Mouse (Mus musculus): ENCODE results near the gene E130218I03Rik. TPM values are rescaled to one million over a fixed set of nuclear protein-coding genes. Genes with fewer than 3 reads are reported as not detected.

Gene E130218I03Rik
- polyA plus RNA-seq, 1 experiment: not detected

- no peak for DNase-seq (ENCODE audit: low read depth, low spot score)
- 5% methylated on average over 14 of the region's 14 CpGs for WGBS
Measured at GRCm38 (mm10) chr4:134273417-134274345, 30.2 kb downstream of the E130218I03Rik start.

GRCm38 (mm10) chr4:134284942-134285341 is 41.5 kb downstream of the E130218I03Rik start:
- 77% methylated on average over 2 of the region's 2 CpGs for WGBS
- DNase-seq (ENCODE audit: low read depth, low spot score): no peak

- under 1% methylated on average over 59 of the region's 59 CpGs for WGBS
- no peak for DNase-seq (ENCODE audit: low read depth, low spot score)
Measured at GRCm38 (mm10) chr4:134286226-134287167, 43.0 kb downstream of the E130218I03Rik start.

GRCm38 (mm10) chr4:134287168-134287564 is 43.7 kb downstream of the E130218I03Rik start:
- no peak for DNase-seq (ENCODE audit: low read depth, low spot score)
- 1% methylated on average over 58 of the region's 59 CpGs for WGBS

- DNase-seq (ENCODE audit: low read depth, low spot score): no peak
- WGBS: under 1% methylated on average over 43 of the region's 43 CpGs
Measured at GRCm38 (mm10) chr4:134287575-134288025, 44.1 kb downstream of the E130218I03Rik start, which contains the start of gene Pdik1l. Gene Pdik1l (minus strand): TSS chr4:134287895.

- 12% methylated on average over 11 of the region's 11 CpGs for WGBS
- no peak for DNase-seq (ENCODE audit: low read depth, low spot score)
Measured at GRCm38 (mm10) chr4:134288397-134289256, 45.2 kb downstream of the E130218I03Rik start.

- 14% methylated on average over 7 of the region's 7 CpGs for WGBS
- DNase-seq (ENCODE audit: low read depth, low spot score): no peak
Measured at GRCm38 (mm10) chr4:134292067-134292466, 48.6 kb downstream of the E130218I03Rik start.

- 71% methylated on average over 18 of the region's 18 CpGs for WGBS
Measured at GRCm38 (mm10) chr4:134293061-134293691, 49.7 kb downstream of the E130218I03Rik start.

GRCm38 (mm10) chr4:134293692-134294163 is 50.3 kb downstream of the E130218I03Rik start:
- 67% methylated on average over 9 of the region's 9 CpGs for WGBS
- DNase-seq (ENCODE audit: low read depth, low spot score): no peak

More at GRCm38 (mm10) chr4:134293061-134293691, 49.7 kb downstream of the E130218I03Rik start:
- DNase-seq (ENCODE audit: low read depth, low spot score): no peak

Other genes starting within 250 kb of the E130218I03Rik start
- gene Dhdds, start 242.7 kb upstream of the E130218I03Rik start, polyA plus RNA-seq (2012; rRNA removed): 30.1 and 30.5 TPM in 2 replicates
- not detected in 2 replicates for gene Lin28a, start 224.8 kb upstream of the E130218I03Rik start, polyA plus RNA-seq (2012; rRNA removed)
- gene Zfp683, start 189.8 kb upstream of the E130218I03Rik start, polyA plus RNA-seq (2012; rRNA removed): 0.24 and 0.45 TPM in 2 replicates
- gene Crybg2, start 182.8 kb upstream of the E130218I03Rik start, polyA plus RNA-seq (2012; rRNA removed): 33.6 and 47.2 TPM in 2 replicates
- 97.7 and 132 TPM in 2 replicates for gene Cd52, start 148.6 kb upstream of the E130218I03Rik start, polyA plus RNA-seq (2012; rRNA removed)
- 4.7 and 5.0 TPM in 2 replicates for gene Ubxn11, start 141.1 kb upstream of the E130218I03Rik start, polyA plus RNA-seq (2012; rRNA removed)
- 651 and 734 TPM in 2 replicates for gene Sh3bgrl3, start 114.9 kb upstream of the E130218I03Rik start, polyA plus RNA-seq (2012; rRNA removed)
- gene Cep85, start 56.5 kb upstream of the E130218I03Rik start, polyA plus RNA-seq (2012; rRNA removed): 12.7 and 22.2 TPM in 2 replicates
- gene Gm7534, start 40.7 kb upstream of the E130218I03Rik start, polyA plus RNA-seq (2012; rRNA removed): not detected in 2 replicates
- 1.4 and 1.5 TPM in 2 replicates for gene Catsper4, start 16.3 kb upstream of the E130218I03Rik start, polyA plus RNA-seq (2012; rRNA removed)
- gene Cnksr1, start 5.3 kb upstream of the E130218I03Rik start, polyA plus RNA-seq (2012; rRNA removed): 30.7 and 41.9 TPM in 2 replicates
- 7.6 and 9.1 TPM in 2 replicates for gene Zfp593, start 1.9 kb downstream of the E130218I03Rik start, polyA plus RNA-seq (2012; rRNA removed)
- not detected in 2 replicates for gene Gm30191, start 3.3 kb downstream of the E130218I03Rik start, polyA plus RNA-seq (2012; rRNA removed)
- gene Grrp1, start 10.4 kb downstream of the E130218I03Rik start, polyA plus RNA-seq (2012; rRNA removed): 5.5 and 6.4 TPM in 2 replicates
- gene Pdik1l, start 44.2 kb downstream of the E130218I03Rik start, polyA plus RNA-seq (2012; rRNA removed): 4.7 and 7.2 TPM in 2 replicates
- gene Trim63, start 71.5 kb downstream of the E130218I03Rik start, polyA plus RNA-seq (2012; rRNA removed): 0.10 and 0.27 TPM in 2 replicates
- gene Slc30a2, start 99.5 kb downstream of the E130218I03Rik start, polyA plus RNA-seq (2012; rRNA removed): 27.4 and 49.7 TPM in 2 replicates
- gene Extl1, start 140.2 kb downstream of the E130218I03Rik start, polyA plus RNA-seq (2012; rRNA removed): 1.7 and 1.9 TPM in 2 replicates
- 32.1 and 41.9 TPM in 2 replicates for gene Pafah2, start 152.7 kb downstream of the E130218I03Rik start, polyA plus RNA-seq (2012; rRNA removed)
- 40.1 and 45.3 TPM in 2 replicates for gene Stmn1, start 224.7 kb downstream of the E130218I03Rik start, polyA plus RNA-seq (2012; rRNA removed)

All from large intestine, adult 2 months (tissue).